Mouse (Mus musculus) left cerebral cortex, adult 11 months (tissue): ENCODE data around the gene Ctnna3.
"Not testable (repeated sequence)": the region's sequence is repeated elsewhere in the genome, so short reads cannot be mapped to it uniquely, and the experiment has no call there.

Experiments
- DNase-seq: peaks from one replicate; pipeline ENCODE4 v3.0.0; 2022; ENCODE audit warnings: low spot score

The Ctnna3 gene

DNA sequence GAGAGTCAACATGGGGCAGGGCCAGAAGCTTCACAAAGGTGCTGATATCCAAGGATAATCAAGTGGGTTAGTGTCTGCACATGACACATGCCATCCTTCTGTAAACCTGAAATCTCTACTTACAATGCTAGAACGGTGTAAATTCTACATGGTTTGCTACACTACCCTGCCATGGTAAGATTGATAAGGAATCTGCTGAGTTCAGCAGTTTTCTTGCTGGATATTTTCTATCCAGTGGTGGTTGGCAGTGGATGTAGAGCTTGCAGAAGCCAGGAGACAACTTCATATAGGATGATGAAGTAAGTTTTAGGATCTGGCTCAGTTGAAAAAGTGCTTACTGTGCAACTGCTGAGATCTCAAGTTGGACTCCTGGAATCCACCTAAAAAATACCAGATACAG lies 767.7 kb downstream of the Ctnna3 start:
- DNase-seq = no peak

DNA sequence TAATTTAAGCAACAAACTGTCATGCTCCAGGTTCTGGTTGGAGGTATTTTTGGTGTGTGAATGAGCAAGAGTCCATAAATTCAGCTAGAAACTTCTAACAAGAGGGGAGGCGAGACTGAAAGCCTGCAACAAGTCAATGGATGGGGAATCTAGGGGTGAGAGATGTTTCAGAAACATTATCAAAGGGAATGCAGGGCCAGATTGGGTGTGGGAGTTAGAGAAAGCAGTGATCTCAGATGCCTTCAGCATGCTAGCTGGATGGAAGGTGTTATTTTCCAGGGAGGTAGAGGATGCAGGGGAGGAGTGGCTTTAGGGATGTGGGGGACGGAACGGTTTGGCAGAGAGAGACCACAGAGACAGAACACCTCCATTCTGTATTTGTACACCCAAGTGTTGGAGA lies 785.7 kb downstream of the Ctnna3 start:
- peak; percentile 15 for DNase-seq

DNA sequence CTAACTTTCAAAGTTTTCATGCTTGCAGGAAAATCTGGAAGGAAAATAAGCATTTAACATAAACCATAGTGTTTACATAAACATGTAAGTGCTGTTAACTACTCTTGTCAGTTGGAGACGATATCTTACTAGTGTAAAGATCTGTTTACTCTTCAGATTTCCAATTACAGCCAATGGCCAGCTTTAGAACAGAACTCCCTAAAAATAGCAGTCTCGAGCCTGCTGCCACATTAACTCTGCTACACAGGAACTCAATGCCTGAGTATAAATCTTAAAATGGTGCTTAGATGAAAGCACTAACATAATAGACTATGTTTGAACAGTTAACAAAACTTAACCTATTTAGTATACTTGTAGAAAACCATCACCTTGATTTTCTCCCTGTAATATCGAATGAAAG lies 793.1 kb downstream of the Ctnna3 start:
- no peak for DNase-seq

DNA sequence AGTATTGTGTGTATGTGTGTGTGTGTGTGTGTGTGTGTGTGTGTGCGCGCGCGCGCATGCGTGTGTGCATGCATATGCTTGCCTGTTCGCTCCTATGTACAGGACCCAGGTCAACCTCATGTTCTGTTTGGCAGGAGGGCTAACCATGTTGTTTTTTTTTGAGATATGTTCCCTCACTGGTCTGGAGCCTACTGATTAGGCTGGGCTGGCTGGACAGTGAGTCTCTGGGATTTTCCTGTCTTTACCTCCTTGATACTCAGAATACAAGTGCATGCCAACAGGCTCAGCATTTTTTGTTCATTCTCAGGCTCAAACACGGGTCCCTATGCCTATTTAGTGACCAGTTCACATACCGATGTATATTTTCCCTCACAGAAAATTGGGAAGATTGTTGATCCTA lies 794.1 kb downstream of the Ctnna3 start:
- no peak for DNase-seq

DNA sequence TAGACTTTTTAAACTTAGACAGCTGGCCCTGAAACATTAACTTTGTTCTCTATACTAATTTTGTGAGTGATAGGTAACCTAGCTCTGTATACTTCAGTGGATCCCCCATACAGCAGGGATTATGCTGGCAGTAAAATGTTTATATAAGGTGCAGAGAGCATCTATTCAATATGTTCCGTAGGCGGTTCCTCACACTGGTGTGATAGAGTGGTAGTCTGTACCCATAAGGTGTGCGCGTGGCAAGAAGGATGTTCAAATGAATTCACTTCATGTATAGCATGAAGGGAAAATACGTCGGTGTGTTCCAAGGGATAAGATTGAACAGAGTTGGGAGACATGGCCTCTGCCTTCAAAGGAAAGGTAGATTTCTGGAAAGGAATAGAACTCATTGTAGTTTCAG lies 794.5 kb downstream of the Ctnna3 start:
- no peak for DNase-seq

DNA sequence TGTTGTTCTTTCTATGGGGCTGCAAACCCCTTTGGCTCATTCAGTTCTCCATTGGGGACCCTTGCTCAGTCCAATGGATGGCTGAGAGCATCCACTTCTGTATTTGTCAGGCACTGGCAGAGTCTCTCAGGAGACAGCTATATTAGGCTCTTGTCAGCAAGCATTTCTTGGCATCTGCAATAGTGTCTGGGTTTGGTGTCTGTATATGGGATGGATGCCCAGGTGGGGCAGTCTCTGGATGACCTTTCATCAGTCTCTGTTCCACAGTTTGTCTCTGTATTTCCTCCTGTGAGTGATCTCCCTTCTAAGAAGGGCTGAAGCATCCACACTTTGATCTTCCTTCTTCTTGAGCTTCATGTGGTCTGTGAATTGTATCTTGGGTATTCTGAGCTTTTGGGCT lies 795.9 kb downstream of the Ctnna3 start:
- DNase-seq = not testable (repeated sequence)

DNA sequence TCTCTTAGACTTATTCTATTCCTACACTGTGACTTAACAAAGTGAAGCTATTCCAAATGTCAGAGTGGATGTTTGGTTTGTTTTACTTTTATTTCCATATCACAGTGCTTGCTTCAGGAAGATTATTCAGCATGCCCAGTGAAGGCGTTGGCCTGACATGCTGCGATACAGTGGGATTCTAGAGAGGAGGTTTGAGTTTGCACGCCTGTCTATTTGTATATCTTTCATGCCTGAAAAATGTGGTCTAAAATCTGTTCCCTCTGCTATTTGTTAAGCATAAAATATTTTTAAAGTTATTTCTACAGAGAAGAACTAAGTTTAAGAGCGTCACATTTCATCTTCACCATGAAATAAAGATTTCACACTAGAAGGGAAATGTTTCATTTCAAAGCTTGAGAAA lies 813.5 kb downstream of the Ctnna3 start:
- no peak for DNase-seq

DNA sequence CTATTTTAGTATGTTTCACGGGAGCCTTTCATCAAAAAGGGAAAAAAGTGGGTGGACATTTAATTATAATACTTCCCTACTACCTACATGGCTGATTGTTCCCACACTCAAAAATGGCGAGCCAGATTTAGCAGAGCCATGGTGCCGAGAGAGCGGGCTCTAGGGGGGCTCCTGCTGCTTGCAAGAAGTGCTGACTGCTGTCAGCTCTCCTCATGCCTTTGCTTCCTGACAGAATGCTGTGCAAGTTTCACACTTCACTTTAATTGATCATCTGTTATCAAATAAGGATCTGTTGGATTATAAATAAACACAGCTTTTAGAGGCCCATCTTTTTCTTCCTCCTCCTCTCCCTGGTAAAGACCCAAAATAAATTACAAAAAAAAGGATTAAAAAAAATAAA lies 838.3 kb downstream of the Ctnna3 start:
- DNase-seq = peak; percentile 41

DNA sequence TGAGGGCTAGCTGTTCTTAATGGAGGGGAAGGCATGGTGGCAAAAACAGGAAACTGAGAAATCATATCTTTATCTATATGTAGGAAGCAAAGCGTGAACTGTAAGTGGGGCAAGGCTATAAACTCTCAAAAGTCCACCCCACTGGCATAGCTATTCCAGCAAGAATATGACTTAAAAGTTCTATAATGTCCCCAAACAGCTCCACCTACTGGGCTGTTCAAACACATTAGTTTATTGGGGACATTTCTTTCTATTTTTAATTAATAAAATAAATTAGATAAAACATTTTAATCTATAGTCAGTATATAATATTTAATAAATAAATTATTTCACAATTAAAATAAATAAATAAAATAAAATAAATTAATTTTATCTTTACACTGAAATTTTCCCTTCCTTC lies 845.2 kb downstream of the Ctnna3 start:
- no peak for DNase-seq

DNA sequence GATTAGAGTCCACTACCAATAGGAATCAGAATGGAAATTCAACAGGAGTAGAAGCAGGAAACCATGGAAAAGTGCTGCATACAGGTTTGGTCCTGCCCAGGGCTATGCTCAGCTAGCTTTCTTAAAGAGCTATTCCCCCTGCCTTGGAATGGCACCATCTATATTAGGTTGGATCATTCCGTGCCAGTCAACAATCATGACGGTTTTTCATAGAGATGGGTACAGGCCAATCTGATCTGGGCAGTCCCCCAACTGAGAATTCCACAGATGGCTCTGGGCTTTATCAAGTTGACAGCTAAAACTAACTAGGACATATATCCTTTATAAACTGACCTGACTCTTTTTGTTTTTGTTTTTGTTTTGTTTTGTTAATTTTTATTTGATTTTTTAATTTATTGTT lies 848.9 kb downstream of the Ctnna3 start:
- DNase-seq = no peak

DNA sequence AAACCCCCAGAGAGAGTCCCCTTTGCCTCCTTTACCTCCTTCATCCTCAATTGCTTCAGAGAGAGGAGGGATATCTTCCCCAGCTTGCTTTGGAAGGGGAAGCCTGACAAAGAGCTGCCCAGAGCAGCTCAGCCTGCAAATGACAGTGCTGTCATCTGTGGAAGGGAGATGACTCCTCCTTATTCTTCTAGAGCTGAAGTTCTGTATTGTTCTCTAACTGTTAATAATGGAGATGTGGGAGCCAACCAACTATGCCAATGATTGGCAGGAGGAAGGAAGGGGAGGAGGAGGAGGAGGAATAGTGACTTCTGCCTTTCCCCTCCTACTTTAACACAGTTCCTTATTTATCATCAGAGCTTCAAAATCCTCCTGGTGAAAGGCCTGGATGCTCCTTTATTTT lies 875.9 kb downstream of the Ctnna3 start:
- no peak for DNase-seq

DNA sequence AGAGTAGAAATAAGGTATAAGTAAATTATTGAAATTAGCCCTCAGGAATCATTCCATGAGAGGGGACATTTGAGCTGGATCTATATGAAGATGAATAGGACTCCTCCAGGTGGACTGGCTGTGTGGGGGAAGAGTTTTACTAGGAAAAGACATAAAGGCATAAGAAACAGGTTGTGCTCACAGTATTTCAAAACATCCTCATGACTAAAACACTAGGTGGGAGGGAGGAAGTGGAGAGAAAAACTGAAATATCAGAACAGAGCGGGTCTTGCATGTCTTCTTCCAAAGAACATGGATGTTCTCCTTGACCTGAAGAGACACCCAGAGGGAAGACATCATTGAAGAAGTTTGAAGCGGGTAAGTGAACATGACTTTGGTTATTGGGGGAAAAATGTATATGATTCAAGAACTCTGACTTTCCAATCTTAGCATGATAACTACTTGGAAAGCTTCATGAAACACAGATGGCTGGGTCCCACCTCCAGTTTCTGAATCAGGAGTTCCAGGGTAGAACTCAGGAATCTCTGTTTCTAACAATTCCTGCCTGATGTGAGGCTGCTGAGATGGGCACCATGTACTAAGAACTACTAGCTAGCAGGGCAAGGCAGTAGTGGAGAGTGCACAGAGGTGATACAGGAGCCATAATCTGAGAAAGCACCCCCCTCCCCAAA lies 881.9 kb downstream of the Ctnna3 start:
- DNase-seq = no peak

DNA sequence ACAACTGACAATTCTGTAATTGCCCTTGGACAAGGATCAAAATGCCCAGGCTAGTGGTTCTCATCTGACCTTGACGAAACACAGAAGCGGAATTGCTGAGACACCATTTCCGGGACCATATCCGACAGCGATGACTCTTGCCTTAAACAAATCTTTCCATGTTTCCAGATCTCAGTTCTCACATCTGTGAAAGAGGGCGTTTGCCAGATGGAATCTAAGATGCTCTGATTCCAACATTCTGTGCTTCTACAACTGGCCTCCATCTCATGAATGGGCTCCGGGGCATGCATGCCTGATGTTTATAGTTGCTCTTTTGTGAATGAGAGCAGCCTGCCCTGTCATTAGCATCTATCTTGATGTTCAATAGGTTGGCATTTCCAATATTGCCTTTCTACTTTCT lies 890.4 kb downstream of the Ctnna3 start:
- peak; percentile 19 for DNase-seq

DNA sequence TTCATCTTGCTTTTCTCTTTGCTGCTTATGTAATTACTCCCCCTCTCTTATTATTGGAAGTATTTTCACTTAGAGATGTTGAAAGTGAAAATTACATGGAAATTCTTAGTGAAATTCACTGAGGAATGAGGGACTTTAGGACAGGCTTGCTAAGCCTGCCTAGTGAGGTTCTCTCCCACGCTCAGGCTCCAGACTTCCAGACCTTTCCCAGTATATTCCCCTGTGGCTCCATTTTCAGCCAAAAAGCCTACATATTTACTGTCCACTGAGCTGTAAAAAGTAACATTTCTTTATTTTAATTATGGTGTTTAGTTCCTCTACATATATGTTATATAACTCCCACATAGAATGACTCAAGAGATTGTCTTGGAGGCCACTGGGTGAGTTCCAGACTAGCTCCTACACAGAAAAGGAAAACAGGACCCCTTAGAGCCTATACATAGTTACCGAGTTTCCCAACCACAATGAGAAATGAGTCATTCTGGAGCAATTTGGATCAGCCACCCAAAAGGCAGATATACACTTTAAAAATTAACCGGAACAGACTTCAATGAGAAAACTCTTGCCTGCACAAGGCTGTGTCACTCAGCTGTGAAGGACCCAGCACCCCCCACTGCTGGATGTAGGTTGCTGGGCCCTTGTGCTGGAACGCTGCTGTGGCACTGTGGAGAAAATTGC lies 912.9 kb downstream of the Ctnna3 start:
- peak; percentile 7 for DNase-seq

DNA sequence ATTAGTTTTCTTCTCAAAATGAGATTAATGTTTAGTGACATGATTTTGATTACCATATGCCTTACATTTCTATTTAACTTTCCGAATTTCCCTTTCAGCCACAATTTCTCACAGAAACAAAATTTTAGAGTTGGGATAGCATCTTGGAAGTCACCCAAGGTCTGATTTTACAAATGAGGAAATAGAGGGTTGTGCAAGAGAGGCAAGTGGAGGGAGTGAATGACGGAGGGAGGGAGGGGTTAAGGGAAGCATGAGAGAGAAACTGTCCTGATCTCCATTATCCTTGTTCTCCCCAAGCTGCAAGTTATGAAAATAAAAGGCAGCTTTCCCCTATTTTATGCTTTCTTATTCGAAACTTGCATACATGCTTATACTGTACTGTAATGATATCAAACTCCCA lies 943.4 kb downstream of the Ctnna3 start:
- no peak for DNase-seq

DNA sequence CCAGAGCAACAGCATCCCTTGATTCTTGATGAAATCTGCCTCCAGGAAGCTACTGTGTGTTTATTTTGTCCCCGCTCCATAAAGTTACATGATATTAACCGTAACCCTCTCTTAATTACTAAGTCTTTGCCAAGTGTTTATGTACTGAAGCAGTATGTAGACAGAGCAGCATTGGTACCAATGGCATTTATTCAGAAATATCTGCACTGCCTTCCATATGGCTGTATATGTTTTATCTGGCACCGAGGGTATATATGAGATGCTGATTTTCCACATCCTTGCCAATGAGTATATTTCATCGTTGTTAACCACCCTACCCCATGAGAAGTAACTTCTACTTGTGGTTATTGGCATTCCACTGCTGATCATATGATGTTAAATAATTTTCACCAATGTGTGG lies 947.9 kb downstream of the Ctnna3 start:
- no peak for DNase-seq

DNA sequence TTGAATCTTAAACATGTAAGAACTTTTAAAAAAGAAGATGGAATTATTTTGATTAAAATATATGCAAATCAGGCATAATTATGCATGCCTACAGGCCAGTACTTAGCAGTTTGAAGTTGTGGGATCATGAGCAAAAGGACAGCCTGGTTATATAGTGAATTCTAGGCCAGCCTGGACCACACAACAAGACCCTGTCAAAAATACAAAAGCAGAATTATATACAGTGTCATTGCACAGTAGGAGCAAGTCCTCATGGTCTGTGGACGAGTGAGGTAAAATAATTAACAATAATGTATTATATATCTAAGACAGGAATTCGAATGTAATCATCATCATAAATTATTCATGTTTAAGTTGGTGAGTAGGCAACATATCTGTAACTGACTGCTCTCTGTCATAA lies 966.7 kb downstream of the Ctnna3 start:
- DNase-seq = no peak

DNA sequence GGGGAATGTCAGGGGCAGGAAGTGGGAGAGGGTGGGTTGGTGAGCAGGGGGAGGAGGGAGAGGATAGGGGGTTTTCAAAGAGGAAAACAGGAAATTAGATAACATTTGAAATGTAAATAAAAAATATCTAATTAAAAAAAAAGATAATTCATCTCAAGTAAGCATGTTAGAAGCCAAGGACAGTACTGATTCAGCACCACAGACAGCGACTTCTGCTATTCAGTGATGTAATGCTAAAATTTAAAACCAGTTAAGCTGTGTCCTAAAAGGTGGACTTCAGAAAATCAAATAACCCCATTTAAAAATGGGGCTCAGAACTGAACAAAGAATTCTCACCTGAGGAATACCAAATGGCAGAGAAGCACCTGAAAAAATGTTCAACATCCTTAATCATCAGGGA lies 988.5 kb downstream of the Ctnna3 start:
- DNase-seq = not testable (repeated sequence)

DNA sequence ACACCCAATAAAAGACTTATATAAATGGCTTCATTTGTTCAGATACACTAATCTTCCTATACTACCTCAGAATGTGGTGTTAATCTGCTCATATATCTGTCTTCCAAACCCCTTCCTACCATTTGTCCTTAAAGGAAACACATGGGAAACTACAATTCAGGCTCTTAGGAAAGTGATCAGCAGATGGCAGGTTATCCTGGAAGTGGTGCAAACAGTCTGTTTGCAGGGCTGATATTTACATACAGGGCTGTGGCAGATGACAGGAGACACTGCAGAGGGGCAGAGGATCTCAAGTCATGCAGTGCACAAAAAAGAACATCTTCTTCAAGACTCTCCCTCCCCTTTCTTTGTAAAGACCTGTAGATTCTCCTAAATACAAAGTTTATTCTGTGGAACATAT lies 1008.8 kb downstream of the Ctnna3 start:
- no peak for DNase-seq

DNA sequence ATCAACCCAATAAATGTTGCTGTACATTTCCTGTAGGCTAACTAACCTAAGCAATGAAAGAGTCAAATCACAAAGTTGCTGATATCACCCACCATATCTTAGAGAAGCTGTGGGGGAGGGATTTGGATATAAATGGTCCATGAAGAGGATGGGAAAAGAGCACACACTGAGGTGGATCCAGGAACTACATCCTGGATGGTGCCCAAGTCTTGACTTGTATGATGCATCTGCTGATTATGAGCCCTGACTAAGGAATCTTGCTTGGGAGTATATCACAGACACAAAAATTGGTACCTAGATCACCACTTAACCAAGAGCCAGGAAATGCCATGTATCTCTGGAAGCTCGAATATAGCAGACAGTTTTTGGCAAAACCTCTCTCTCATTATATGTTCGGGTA lies 1018.7 kb downstream of the Ctnna3 start:
- DNase-seq = no peak

DNA sequence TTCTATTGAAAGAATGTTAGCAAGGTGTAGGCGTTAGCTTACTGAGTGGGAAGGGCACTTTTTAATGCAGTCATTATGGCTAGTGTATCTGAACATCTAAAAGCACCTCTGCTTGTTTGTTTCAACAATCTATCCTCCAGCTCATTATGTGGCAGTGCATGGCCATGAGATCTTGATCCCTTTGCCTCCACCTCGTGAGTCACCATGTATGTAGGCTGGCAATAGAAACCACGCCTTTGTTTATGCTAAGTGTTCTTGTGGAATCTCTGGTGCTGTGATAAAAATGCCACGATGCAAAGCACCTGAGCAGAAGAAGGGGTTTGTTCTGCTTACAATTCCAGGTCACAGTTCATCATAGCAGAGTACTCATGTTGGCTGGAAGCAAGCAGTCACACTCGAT lies 1053.4 kb downstream of the Ctnna3 start:
- DNase-seq = no peak

DNA sequence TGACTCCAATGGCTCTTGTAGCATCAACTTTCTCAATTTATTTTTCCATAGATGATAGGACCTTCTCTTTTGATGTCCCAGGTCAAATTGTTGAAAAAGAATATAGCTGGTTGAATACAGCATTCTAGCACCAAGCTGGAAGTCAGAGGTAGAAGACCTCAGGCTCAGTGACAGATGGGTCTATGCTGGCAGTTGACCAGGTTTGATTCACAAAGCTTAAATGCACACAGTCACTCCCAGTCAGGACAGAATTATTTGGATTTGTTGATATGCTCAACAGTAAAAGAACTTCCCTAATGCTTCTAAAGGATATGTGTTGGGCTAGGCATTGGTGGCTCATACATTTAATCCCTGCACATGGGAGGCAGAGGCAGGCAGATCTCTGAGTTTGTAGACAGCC lies 1059.6 kb downstream of the Ctnna3 start:
- DNase-seq = no peak

DNA sequence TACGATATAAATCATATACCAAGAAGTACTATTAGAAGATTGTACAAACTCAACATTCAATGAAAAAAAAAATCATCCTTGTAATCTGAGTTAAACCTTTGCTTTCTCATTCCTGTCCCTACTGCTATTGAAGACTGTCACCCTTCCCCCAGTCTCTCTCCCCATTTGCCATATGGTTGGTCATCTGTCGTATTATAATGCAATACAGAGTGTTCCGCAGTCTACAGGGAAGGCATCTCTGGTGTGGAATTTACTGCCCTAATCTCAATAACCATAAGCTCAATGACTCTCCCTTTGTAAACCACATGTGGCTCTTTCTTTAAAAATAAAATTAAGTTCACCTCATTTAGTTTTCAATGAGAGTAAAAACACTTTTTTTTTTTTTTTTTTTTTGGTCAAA lies 1113.7 kb downstream of the Ctnna3 start:
- no peak for DNase-seq

DNA sequence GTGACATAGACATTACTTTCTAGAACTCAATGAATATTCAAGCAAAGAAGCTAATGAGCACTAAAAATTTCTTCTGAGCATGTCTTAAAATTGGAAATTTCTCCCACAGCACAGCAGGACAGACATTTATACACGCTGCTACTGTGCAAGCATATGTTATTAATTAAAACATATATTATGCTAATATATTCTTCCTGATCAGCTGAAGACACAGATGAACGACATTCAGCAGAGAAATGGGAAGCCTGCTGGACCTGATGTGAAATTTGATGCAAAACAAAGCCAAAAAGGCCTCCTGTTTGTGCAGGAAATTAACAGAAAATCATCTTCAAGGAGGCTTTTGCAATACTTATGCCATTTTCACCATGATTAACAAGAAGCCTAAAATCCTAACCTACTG lies 1114.5 kb downstream of the Ctnna3 start:
- no peak for DNase-seq
